Mouse (Mus musculus) C2C12 (cell line): ENCODE measurements around the gene Mecom.

Source experiments
- CEBPB ChIP-seq: IDR thresholded peaks from one replicate; pipeline ENCODE4 v1.6.1; 2011; ENCODE audit warnings: low read depth, mild to moderate bottlenecking, control low read depth, moderate library complexity
- CTCF ChIP-seq: IDR thresholded peaks from one replicate; pipeline ENCODE4 v1.5.1; 2011; ENCODE audit not compliant: control insufficient read depth, insufficient read depth, insufficient read length
- MAX ChIP-seq: IDR thresholded peaks from one replicate; pipeline ENCODE4 v1.6.1; 2011; ENCODE audit warnings: mild to moderate bottlenecking, control low read depth
- USF1 ChIP-seq: IDR thresholded peaks from one replicate; pipeline ENCODE4 v1.6.1; 2011; ENCODE audit warnings: low read depth, mild to moderate bottlenecking, control low read depth, moderate library complexity

DNA sequence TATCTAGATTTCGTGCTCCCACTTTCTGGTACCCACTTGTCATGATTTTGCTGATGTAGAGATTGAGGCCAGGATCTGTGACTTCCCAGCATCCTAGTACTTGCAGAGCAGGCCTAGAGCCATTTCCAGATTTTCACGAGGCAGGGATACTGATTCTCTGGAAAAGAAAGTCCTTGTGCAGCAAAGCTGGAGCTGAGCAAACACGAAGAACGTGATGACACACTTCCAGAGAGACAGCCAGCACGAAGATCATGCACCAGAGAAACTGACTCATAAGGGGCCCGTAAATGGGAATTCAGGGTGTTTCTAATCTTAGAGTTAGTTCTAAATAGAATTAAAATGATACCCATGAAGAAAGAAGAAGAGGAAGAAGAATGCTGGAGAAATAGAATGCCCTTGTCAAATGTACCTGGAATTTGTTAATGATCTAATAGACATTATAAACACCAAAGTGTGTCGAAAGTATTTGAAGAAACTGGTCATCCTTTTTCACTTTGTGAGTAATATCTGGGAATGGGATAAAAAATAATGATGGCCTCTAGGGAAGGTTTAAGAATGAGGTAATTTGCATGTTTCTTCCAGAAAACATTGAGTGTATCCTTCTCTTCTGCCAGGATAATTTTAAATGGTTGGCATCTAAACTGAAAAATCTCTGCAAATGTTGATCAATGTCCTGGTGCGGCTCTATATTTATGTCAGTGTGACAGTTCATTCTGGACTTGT lies 426.9 kb downstream of the Mecom start:
- TF ChIP-seq MAX (peak; percentile 32), USF1 (no peak), CTCF (no peak), CEBPB (no peak)
